Mouse (Mus musculus) CH12F3 (cell line): ENCODE measurements around the gene Gm45015.
"Not testable (repeated sequence)": the region's sequence is repeated elsewhere in the genome, so short reads cannot be mapped to it uniquely, and the experiment has no call there.

ENCODE experiments used
- in situ Hi-C: fragments of 300-500 bp; cut with MboI; formaldehyde crosslinking; loops from 2 replicates; pipeline ENCODE4 v1.14.3; 2020; ENCODE audit warnings: low sequenced_read_pairs

Gene Gm45015

DNA sequence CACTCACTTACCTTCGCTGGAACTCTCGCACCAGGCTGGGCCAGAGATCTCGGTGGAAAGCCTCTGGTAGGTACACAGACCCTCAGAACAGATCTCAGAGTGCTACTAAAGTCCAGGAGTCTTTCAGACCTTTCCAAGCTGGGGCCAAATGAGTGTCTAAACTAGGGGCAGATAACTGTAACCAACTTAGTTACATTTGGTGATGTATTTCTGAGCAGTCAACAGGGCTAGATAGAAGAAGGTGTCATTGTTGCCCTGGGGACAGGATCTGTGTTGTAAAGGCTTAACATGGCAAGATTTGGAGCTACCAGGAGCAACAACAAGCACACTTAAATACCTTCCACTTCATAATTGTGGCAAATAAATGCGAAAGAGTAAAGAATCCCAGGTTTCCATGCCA lies at the start of gene Gm45015:
Gm45015 (minus strand) TSS at position 101 of the 400 bp plus-strand sequence.
- in situ Hi-C loops, result no loop called here

DNA sequence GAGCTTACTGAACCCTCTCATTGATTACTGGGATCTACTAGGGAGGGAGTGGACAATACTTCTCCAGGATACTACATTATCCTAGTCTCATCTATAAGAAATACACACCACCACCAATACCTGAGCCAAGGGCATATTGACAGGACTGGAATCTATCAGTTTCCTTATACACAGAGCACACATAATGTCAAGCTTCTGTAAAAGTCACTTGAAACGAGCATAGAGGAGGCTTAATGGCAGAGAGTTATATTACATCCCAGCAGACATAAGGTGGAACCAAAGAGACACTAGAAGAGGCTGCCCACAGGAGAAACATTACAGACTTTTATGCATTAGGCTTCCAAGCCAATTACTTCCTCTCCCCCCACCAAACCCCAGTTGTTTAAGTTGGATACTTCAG lies 48.3 kb upstream of the Gm45015 start:
- in situ Hi-C loops, result no loop called here

DNA sequence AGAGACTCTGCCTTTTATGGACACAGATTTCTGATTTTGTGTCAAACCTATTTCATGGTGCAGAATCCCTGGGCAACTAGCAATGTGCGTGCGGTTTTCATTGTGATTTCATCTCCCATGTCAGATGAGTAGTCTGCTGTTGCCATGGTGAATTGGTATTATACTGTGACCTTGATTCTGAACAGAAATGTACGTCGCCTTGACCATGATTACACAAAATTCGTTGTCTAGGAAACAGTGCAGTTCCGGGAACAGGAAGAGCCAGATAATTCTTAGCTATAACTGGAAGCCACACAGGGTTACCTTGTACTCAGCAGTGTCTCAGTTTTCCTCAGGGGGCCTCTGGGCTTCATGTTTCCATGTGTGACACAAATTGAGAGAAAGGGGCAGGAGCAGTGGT lies 47.8 kb upstream of the Gm45015 start:
- in situ Hi-C loops, result no loop called here

DNA sequence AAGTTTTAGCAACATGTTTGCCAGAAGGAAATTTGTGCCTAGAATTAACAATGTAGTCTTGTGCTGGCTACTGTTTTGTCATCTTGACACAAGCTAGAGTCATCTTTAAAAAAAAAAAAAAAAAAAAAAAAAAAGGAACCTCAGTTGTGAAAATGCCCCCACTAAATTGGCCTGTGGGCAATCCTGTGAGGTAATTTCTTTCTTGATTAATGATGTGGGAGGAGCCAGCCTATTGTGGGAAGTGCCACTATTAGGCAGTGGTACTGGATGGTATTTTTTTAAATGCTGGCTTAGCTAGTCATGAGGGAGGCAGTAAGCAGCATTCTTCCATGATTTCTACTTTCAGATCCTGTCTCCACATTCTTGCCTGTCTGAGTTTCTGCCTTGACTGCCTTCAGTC lies 26.7 kb upstream of the Gm45015 start:
- in situ Hi-C loops, result no loop called here

DNA sequence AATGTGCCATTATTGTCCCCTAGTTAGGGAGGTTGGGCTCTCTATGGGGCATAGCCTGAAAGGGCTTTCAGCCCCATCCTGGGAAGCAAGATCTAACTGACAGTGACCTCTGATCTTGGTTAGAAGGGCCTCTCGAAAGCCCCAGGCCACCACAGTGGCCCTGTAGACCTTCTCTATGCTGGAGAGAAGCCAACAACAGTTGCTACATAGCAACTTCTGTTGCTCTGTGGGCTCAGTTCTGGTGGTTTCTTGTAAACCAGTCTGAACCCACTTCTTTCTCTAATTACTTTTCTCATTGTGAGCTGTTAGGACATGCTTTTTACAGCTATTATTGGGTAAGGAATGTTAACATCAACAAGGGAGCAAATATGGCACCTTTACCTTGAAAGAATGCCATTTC lies 20.1 kb upstream of the Gm45015 start:
- in situ Hi-C loops, result no loop called here

DNA sequence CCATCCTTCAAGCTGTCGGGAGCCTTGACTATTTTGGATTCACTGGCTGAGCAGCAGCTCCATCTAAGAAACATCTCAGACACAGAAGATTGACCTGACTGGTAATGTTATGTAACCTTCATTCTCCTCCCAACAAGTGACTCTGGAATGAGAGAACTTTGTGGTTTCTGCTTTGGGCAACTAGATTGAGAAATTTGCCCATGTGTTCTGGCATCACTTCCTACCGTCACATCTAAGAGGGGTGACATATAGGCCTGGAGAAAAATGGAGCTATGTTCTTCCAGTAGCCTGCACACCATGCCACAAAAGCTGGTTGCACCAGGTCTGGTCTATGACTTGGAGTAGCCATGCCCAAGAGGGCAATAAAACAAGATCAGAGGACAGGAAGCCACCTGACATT lies 19.5 kb upstream of the Gm45015 start:
- in situ Hi-C loops, result no loop called here

DNA sequence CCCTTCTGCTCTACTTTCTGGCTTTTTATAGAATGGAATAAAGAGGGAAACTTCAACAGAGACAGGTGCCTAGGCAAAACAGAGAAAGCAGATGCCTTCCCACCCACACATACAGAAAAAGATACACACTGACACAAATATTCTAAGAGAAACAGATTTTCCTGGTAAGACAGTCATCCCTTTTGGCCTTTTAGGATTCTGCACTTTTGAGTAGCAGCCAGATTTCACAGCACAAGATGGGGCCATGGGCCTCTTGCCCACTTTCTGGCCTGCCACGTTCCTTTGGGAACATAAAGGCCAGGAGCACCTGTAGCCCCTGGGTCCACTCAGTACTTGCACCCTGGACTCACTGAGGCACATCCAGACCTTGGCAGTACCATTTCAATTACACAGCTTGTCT lies 7.7 kb upstream of the Gm45015 start:
- in situ Hi-C loops, result no loop called here

DNA sequence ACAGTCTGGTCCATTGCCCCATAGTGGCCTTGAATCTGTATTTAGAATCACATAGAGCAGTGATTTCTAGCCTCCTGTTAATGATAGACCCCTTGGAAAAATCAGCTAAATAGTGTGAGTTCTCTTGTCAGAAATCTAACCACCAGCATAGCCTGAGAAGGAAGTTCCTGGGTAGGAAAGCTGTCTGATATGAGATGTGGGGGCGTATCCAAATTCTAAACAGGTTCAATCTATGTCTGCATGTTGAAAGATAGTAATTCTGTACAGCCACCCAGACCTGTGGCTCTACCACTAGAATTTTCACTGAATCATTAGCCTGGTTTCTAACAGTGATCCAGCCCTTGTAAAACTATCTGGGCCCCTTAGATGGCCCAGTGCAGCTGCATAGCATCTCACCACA lies 7.2 kb upstream of the Gm45015 start:
- in situ Hi-C loops, result no loop called here

DNA sequence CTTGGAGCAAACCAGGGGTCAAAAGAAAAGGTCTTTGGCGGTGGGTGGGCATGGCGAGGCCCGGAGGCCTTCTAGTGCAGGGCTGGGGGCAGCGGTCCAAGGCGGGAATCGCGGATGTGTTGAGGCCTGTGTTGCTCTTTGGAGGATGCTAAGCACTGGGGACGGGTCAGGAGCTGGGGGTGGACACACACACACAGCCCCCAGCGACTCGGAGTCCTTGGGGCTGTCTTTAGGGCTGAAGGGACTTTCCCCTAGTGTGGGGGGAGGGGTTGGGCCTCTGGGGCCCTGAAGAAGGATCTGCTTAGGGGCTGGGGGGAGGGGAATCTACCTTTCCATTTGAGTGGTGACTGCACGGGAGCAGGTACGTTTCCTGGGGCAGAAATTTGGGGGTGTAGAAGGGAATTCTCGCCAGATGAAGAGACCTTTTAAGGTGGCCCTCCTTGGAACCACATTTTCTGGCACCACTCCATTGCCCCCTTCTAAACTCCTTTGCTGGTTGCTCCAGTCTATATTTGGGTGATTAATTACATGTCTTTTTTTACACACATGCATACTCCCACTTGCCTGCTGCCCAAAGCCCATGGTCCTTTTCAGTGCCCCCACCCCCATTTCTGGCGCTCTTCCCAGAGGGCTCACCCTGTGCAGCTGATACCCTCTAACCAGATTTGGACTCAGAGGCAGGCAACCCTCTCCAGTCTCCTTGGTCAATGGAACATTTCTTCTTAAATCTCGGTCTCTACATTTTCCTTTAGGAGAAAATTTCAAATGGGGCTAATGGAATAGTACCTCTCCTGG lies 6.5 kb upstream of the Gm45015 start:
- in situ Hi-C loops, result no loop called here

DNA sequence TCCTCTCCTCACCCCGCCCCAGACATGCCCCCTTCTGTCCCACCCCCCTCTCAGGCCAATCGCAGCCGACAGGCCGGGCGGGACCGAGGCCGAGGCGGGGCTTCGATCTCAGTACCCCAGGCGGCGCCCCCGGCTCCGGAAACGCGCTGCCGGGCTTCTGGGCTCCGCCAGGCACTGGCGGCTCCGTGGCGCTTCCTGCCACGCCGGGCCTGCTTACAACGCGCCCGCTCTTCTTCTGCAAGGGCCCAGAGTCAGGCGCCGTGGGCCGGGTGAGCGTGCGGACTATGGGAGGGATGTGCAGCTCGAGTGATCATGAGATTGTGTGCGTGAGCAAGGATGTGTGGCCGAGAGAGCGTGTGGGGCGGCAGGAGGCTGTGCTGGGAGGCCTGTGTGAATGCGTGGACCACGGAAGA lies 5.8 kb upstream of the Gm45015 start, which contains the start of gene Zfp275:
Zfp275 (plus strand) TSS at position 139 of the 413 bp plus-strand sequence.
- in situ Hi-C loops, result no loop called here

DNA sequence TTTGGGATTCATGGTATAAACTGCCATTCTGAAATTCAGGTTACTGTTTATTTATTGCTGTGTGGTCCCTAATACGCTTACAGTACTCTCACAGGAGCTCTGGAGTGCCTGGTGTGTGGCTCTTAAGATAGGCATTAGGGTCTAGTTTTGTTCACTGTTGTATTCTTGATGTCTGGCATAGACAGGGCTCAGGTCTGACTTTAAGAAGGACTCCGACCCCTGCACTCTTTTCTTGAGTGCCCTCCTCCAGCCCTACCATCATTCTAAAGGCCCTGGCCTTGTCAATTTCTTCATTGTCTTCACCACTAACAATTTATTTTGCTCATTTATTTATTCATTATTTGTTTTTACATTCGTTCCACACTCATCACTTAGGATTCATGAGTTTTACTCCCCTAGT lies 5.4 kb upstream of the Gm45015 start:
- in situ Hi-C loops, result no loop called here

DNA sequence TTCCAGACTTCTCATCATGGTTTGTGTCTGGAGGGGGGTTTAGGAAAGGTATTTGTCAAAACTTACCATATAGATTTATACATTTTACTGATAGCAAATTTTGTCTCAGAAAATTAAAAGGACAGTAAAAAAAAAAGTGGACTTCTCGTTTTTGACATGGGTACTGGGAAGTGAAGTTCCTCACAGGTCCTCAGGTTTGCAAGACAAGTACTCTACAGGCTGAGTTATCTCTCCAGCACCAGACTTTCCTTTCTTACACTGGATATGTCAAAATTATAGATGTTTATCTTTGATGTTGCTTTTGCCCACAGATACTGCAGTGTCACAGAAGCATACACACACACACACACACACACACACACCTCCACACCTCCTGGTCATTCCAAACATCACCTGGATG lies 4.8 kb upstream of the Gm45015 start:
- in situ Hi-C loops, result no loop called here

DNA sequence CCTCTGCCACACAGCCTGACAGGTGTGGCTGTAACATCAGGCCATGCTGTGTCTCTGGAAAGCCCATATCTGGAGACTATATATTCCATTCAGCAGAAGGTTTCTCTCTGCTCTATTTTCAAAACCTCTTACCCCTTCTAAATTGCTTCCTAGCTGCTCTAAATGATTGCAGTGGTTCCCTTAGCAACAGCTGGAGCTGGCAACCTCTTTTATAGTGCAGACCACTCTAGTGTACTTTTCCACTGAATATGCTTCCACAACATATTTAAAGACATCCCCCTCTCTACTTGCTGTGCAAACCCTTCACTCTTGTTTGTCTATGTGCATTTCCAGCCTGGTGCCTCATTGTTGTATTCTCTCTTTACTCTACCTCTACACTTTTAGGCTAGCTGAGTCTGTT lies 3.1 kb downstream of the Gm45015 start:
- in situ Hi-C loops, result no loop called here

DNA sequence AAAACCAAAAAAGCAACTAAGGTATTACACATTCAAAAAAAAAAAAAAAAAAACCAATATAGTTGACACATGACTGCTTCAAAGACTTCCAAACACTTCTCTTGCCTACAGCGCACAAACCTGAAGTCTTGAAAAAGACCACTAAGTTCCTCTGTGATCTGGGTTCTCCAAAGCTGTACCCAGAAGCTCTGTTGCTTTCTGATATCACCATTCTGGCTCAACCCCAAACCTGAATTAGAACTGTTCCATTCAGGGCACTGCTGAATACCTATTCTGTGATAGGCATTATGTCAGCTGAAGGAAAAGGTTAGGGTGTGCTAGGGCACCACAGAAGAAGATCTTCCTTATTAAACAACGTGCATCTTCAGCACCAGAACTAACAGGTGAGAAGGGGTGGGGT lies 9.4 kb downstream of the Gm45015 start:
- in situ Hi-C loops, result no loop called here

DNA sequence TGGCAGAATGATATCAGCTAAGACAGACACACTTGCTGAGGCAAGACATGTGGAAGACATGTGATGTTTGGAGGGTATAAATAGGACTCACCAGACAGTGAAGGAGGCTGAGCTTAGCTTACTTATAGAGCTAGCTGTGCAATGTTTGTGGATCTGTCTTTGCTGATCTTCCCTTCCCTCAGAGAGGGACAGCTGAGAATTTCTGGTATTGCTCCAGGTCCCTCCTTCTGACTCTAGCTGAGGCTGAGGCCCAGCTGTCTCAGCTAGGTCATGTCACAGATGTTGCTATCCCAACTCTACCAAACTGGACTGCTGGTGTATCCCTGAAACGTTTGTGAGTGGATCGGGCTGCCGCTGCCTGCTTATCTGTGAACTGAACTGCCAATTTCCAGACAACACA lies 15.6 kb downstream of the Gm45015 start:
- in situ Hi-C loops, result no loop called here

DNA sequence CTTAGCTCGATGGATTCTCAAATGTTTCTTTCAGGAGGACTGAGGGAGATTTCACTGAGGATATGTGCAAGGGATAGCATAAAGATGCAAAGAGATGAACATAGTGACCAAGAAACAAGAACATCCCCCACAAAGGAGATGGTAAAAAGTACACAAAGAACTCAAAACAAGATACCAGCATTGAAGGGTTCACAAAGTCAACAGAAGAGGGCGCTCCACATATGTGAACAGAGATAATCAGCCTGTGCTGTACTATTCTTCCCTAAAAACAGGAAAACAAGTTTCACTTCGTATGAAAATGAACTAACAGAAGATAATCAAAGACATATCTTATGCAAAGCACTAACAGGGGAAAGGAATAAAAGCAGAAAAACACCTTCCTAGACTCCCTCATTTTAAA lies 24.1 kb downstream of the Gm45015 start:
- in situ Hi-C loops, result no loop called here

DNA sequence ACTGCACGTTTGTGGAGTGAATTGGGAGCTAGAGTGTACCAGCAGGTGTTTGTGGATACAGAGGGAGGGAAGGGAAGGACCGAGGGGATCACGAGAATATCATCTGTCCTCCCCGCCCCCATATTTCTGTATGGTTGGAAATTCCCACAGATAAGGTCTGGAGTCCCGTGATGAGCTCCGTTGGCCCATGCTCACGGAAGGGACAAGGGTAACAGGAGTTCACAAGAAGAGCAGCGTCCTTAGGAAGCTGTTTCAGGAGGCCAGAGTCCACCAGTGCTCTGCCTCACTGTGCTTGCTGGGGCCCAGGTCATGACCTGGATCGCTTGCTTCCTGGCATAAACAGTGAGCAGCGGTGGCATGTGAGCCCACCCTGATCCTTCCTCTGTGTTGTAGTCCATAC lies 40.9 kb downstream of the Gm45015 start:
- in situ Hi-C loops, result not testable (repeated sequence)

DNA sequence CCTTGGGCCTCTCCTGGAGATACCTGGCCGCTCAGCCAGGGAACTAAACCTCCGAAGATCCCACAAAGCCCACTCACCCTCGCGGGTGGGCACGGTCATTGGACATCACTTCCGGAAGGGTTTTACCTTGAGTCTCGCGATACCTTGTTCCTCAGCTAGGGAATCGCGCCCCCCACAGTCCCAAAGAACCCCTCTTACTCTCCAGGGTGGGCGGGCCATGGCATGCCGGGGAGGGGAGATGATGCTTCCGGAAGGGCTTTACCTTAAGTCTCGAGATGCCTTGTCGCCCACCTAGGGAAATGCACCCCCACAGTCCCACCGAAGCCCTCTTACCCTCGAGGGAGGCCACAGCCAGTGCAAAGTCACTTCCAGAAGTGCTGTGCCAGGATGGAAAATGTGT lies 43.8 kb downstream of the Gm45015 start, which contains the start of the genes Xlr5a and Xlr5c:
Xlr5a (minus strand) TSS at position 101 of the 400 bp plus-strand sequence.
Xlr5c (minus strand) TSS at position 101 of the 400 bp plus-strand sequence.
- in situ Hi-C loops, result not testable (repeated sequence)
